Comparison of ENCODE assay signal across 11 mouse cellular contexts in genomic region chr7:67230221-67230620, GRCm38 (mm10). TPM values are rescaled to one million over a fixed set of nuclear protein-coding genes. Genes with fewer than 3 reads are reported as not detected.
DNase-seq lines count a peak whose midpoint lies in the region; ATAC-seq and TF ChIP-seq lines count a peak whose summit lies in the region.
"Had no signal": no experiment of that assay in that cellular context is flagged by ENCODE, and none has a peak within 500 bp of the region (broad histone marks: within the 10 kb centered on the region; RNA-seq: fewer than 3 reads in every experiment).

No protein-coding gene starts in this region.

- no peak for ATAC-seq in neural tube, embryonic 14.5 days (ENCODE audit: low read depth)
- ATAC-seq in heart, embryonic 15.5 days (replicated peaks; ENCODE audit: insufficient number of reproducible peaks, insufficient read depth, low FRiP score, low read depth), result peak; percentile 69
- no peak for ATAC-seq in stomach, postnatal 0 days (ENCODE audit: low FRiP score, low TSS enrichment)
- no peak for ATAC-seq in hindbrain, embryonic 13.5 days (ENCODE audit: low FRiP score)

- H3K9me3 ChIP-seq in neural tube, embryonic 14.5 days (ENCODE audit: control insufficient read depth, low read length), result no peaks in the 10 kb centered on the region
- no peaks in the 10 kb centered on the region for H3K9me3 ChIP-seq in heart, embryonic 15.5 days (replicated peaks)
- H3K9me3 ChIP-seq in stomach, postnatal 0 days (ENCODE audit: control insufficient read depth, low read length), result no peaks in the 10 kb centered on the region
- H3K9me3 ChIP-seq in hindbrain, embryonic 13.5 days, result no peaks in the 10 kb centered on the region
- H3K9me3 ChIP-seq: embryonic facial prominence, embryonic 15.5 days; limb, embryonic 12.5 days had no signal

- TF ChIP-seq CTCF in stomach, postnatal 0 days (IDR thresholded peaks at IDR 0.05; ENCODE audit: low read depth), result no peak

- no peaks in the 10 kb centered on the region for H3K4me1 ChIP-seq in neural tube, embryonic 14.5 days (ENCODE audit: control insufficient read depth, insufficient read depth, low read length)
- peaks cover 41% of the 10 kb centered on the region for H3K4me1 ChIP-seq in heart, embryonic 15.5 days (replicated peaks)
- no peaks in the 10 kb centered on the region for H3K4me1 ChIP-seq in stomach, postnatal 0 days (replicated peaks; ENCODE audit: control insufficient read depth, insufficient read depth)
- H3K4me1 ChIP-seq in hindbrain, embryonic 13.5 days (replicated peaks), result no peaks in the 10 kb centered on the region

- H3K9ac ChIP-seq in neural tube, embryonic 14.5 days (replicated peaks; ENCODE audit: low read depth, low read length), result no peak overlapping the region
- H3K9ac ChIP-seq in heart, embryonic 15.5 days, result no peak overlapping the region
- H3K9ac ChIP-seq in stomach, postnatal 0 days (ENCODE audit: low read length), result no peak overlapping the region
- no peak overlapping the region for H3K9ac ChIP-seq in hindbrain, embryonic 13.5 days
- H3K9ac ChIP-seq: embryonic facial prominence, embryonic 15.5 days; limb, embryonic 12.5 days had no signal

- H3K27me3 ChIP-seq in neural tube, embryonic 14.5 days (ENCODE audit: control insufficient read depth, insufficient read depth, low read length), result no peaks in the 10 kb centered on the region
- no peaks in the 10 kb centered on the region for H3K27me3 ChIP-seq in heart, embryonic 15.5 days
- no peaks in the 10 kb centered on the region for H3K27me3 ChIP-seq in stomach, postnatal 0 days (ENCODE audit: control insufficient read depth, insufficient read depth, low read length)
- H3K27me3 ChIP-seq in hindbrain, embryonic 13.5 days, result no peaks in the 10 kb centered on the region
- H3K27me3 ChIP-seq: embryonic facial prominence, embryonic 15.5 days; limb, embryonic 12.5 days had no signal

- no peak overlapping the region for H3K4me3 ChIP-seq in neural tube, embryonic 14.5 days (ENCODE audit: low read depth, low read length)
- H3K4me3 ChIP-seq in heart, embryonic 15.5 days, result no peak overlapping the region
- no peak overlapping the region for H3K4me3 ChIP-seq in stomach, postnatal 0 days (ENCODE audit: low read depth, low read length)
- no peak overlapping the region for H3K4me3 ChIP-seq in hindbrain, embryonic 13.5 days
- H3K4me3 ChIP-seq: embryonic facial prominence, embryonic 15.5 days; limb, embryonic 12.5 days had no signal

- H3K4me2 ChIP-seq in neural tube, embryonic 14.5 days (ENCODE audit: low read depth, low read length), result no peak overlapping the region
- peak overlapping the region; percentile 40 for H3K4me2 ChIP-seq in heart, embryonic 15.5 days
- no peak overlapping the region for H3K4me2 ChIP-seq in stomach, postnatal 0 days (replicated peaks; ENCODE audit: low read depth)
- no peak overlapping the region for H3K4me2 ChIP-seq in hindbrain, embryonic 13.5 days
- H3K4me2 ChIP-seq: embryonic facial prominence, embryonic 15.5 days; limb, embryonic 12.5 days had no signal

- H3K27ac ChIP-seq in neural tube, embryonic 14.5 days (ENCODE audit: low read depth, low read length), result 0 out of 2 replicates have a peak overlapping the region, but pooled peaks have one; percentile 12
- H3K27ac ChIP-seq in heart, embryonic 15.5 days, result peak overlapping the region; percentile 96
- H3K27ac ChIP-seq in stomach, postnatal 0 days (replicated peaks), result peak overlapping the region; percentile 40; the same call in 1 of the 2 replicates
- H3K27ac ChIP-seq in hindbrain, embryonic 13.5 days, result no peak overlapping the region
- H3K27ac ChIP-seq: limb, embryonic 12.5 days had no signal

- 87% methylated on average over 3 of the region's 3 CpGs for WGBS in neural tube, embryonic 14.5 days
- 37% methylated on average over 3 of the region's 3 CpGs for WGBS in heart, embryonic 15.5 days
- WGBS in stomach, postnatal 0 days, result 78% methylated on average over 3 of the region's 3 CpGs
- WGBS in hindbrain, embryonic 13.5 days, result 80% methylated on average over 3 of the region's 3 CpGs

- H3K36me3 ChIP-seq in neural tube, embryonic 14.5 days (ENCODE audit: control insufficient read depth, insufficient read depth, low read length), result peaks cover 25% of the 10 kb centered on the region
- peaks cover 32% of the 10 kb centered on the region for H3K36me3 ChIP-seq in heart, embryonic 15.5 days
- peaks cover 8% of the 10 kb centered on the region for H3K36me3 ChIP-seq in stomach, postnatal 0 days (ENCODE audit: control insufficient read depth, insufficient read depth, low read length)
- H3K36me3 ChIP-seq in hindbrain, embryonic 13.5 days, result peaks cover 44% of the 10 kb centered on the region

- no peak for TF ChIP-seq EP300 in stomach, postnatal 0 days (optimal IDR thresholded peaks at IDR 0.05)

- DNase-seq in cerebellum, postnatal 25 days, result peak; percentile 38 to 47
- DNase-seq in cerebellum, adult 8-10 months, result no peak
- no peak for DNase-seq in neural tube, embryonic 10.5 days (ENCODE audit: extremely low spot score, low spot score)
- peak; percentile 15 for DNase-seq in stomach, postnatal 0 days (ENCODE audit: low spot score)
- no peak for DNase-seq in left cerebral cortex, adult 8-10 months (ENCODE audit: low spot score in 2 of 2)
- DNase-seq: kidney, adult 11 months had no signal

RNA-seq across cellular contexts. Expression of gene Lysmd4, which starts 7.9 kb away (rescaled TPM):
- polyA plus RNA-seq in neural tube, embryonic 14.5 days (2014; fragmentation: Nextera tagmentation; extraction: Ambion mirVana), result 30.6 and 32.5 TPM in 2 replicates
- polyA plus RNA-seq in heart, embryonic 15.5 days (2015; fragmentation: Nextera tagmentation; extraction: Ambion mirVana), result 14.2 and 16.8 TPM in 2 replicates
- 8.5 and 9.8 TPM in 2 replicates for polyA plus RNA-seq in stomach, postnatal 0 days (2015; fragmentation: Nextera tagmentation; extraction: Ambion mirVana)
- 31.6 and 32.7 TPM in 2 replicates for polyA plus RNA-seq in hindbrain, embryonic 13.5 days (2015; fragmentation: Nextera tagmentation; extraction: Ambion mirVana)
- total RNA-seq in left cerebral cortex, adult 8-10 months (2022), result 10 to 100 TPM; 30.2 to 35.3 (median 34.3) TPM

Comparison
In these comparisons a context has a peak if more than half of its experiments do, and no peak if none do; other contexts are left out.
1. DNase-seq: peak in cerebellum, postnatal 25 days (2 of 2) and stomach, postnatal 0 days (single experiment); none in cerebellum, adult 8-10 months (single experiment), neural tube, embryonic 10.5 days (single experiment) and left cerebral cortex, adult 8-10 months (0 of 2).